In the genomic region with DNA sequence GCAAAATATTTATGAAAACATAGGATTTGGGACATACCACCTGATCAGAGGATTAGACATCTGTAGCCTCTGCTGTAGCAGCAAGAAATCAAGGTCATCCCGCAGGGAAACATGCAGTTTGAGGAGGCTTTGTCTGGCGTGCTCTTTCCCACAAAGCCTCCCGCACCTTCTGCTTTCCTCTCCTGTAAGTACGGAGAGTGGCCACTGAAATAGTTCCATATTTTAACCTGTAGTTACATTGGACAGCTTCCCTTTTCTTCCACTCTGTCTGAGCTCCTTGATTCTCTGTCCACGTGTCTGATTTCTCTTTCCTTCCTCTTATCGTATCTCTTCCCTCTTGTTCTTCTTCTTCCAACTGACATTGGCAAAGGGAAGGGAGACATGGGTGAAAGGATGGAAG, we compare ENCODE assay signal across 18 mouse cellular contexts. TPM values are rescaled to one million over a fixed set of nuclear protein-coding genes. Genes with fewer than 3 reads are reported as not detected.
A peak's percentile ranks its signal among the peaks of the same experiment; 100 is the strongest.
DNase-seq lines count a peak whose midpoint lies in the region; ATAC-seq and TF ChIP-seq lines count a peak whose summit lies in the region.
"Had no signal": no experiment of that assay in that cellular context is flagged by ENCODE, and none has a peak within 500 bp of the region (broad histone marks: within the 10 kb centered on the region; RNA-seq: fewer than 3 reads in every experiment).

No protein-coding gene starts in this region.

- H3K9ac ChIP-seq in liver, adult 2 months (ENCODE audit: low read depth, low read length), result no peak overlapping the region
- no peak overlapping the region for H3K9ac ChIP-seq in liver, embryonic 12.5 days
- H3K9ac ChIP-seq: forebrain, embryonic 13.5 days; forebrain, postnatal 0 days; heart, embryonic 13.5 days; hindbrain, embryonic 15.5 days had no signal

- no peaks in the 10 kb centered on the region for H3K36me3 ChIP-seq in liver, adult 2 months (ENCODE audit: control insufficient read depth, insufficient read depth, low read length)
- H3K36me3 ChIP-seq in liver, embryonic 12.5 days, result no peaks in the 10 kb centered on the region
- H3K36me3 ChIP-seq: embryonic facial prominence, embryonic 10.5 days; heart, embryonic 13.5 days; hindbrain, embryonic 15.5 days had no signal

- TF ChIP-seq POLR2A in liver, adult 2 months (IDR thresholded peaks at IDR 0.05; ENCODE audit: extremely low read depth, insufficient read depth, low read length), result no peak
- TF ChIP-seq POLR2A in brain, embryonic 14.5 days (IDR thresholded peaks at IDR 0.05; ENCODE audit: borderline replicate concordance, extremely low read depth, insufficient read depth, insufficient read length, poor library complexity, severe bottlenecking), result no peak

- H3K9me3 ChIP-seq in liver, embryonic 12.5 days (replicated peaks), result no peaks in the 10 kb centered on the region
- H3K9me3 ChIP-seq: embryonic facial prominence, embryonic 10.5 days; forebrain, embryonic 13.5 days; heart, embryonic 13.5 days; hindbrain, embryonic 15.5 days had no signal

- no peaks in the 10 kb centered on the region for H3K4me1 ChIP-seq in liver, adult 2 months (ENCODE audit: control insufficient read depth, insufficient read depth, low read length)
- no peaks in the 10 kb centered on the region for H3K4me1 ChIP-seq in liver, embryonic 12.5 days
- H3K4me1 ChIP-seq: embryonic facial prominence, embryonic 10.5 days; forebrain, embryonic 13.5 days; heart, embryonic 13.5 days; hindbrain, embryonic 15.5 days had no signal

- ATAC-seq in liver, embryonic 12.5 days, result no peak
- peak; percentile 77 for ATAC-seq in megakaryocyte, adult 5-6 weeks (ENCODE audit: poor library complexity, severe bottlenecking)

- no peak overlapping the region for H3K27ac ChIP-seq in liver, adult 2 months (replicated peaks; ENCODE audit: insufficient read depth, low read depth, low read length)
- H3K27ac ChIP-seq in liver, embryonic 12.5 days, result no peak overlapping the region
- H3K27ac ChIP-seq: embryonic facial prominence, embryonic 10.5 days; forebrain, embryonic 13.5 days; heart, embryonic 13.5 days; hindbrain, embryonic 15.5 days had no signal

- H3K4me3 ChIP-seq in liver, adult 2 months (ENCODE audit: insufficient read depth, low read depth, low read length), result no peak overlapping the region
- H3K4me3 ChIP-seq in liver, embryonic 12.5 days, result no peak overlapping the region
- H3K4me3 ChIP-seq: embryonic facial prominence, embryonic 10.5 days; forebrain, embryonic 13.5 days; heart, embryonic 13.5 days; hindbrain, embryonic 15.5 days had no signal

- WGBS in liver, adult 2 months, result 78% methylated on average over 6 of the region's 6 CpGs
- WGBS in liver, embryonic 12.5 days (ENCODE audit: insufficient replicate concordance), result 58% methylated on average over 6 of the region's 6 CpGs

- TF ChIP-seq CTCF in liver, adult 2 months (IDR thresholded peaks at IDR 0.05; ENCODE audit: low read depth, low read length), result no peak
- no peak for TF ChIP-seq CTCF in brain, embryonic 14.5 days (IDR thresholded peaks at IDR 0.05; ENCODE audit: borderline replicate concordance, extremely low read depth, insufficient read depth, insufficient read length)

- DNase-seq in liver, adult 2 months (ENCODE audit: extremely low read depth, low read depth, low spot score), result peak; percentile 7
- DNase-seq in brain, embryonic 14.5 days (ENCODE audit: low read depth), result peak; percentile 11
- no peak for DNase-seq in right cerebral cortex, postnatal 4 days
- no peak for DNase-seq in ovary, postnatal 14 days (ENCODE audit: low spot score)
- DNase-seq: adrenal gland, adult 8-10 months; adrenal gland, postnatal 36 days; cerebellum, adult 11-12 months; cerebellum, postnatal 36 days; forebrain, postnatal 0 days; gastrocnemius, postnatal 36 days; heart, adult 18-20 months; heart, postnatal 36 days had no signal

- no peak overlapping the region for H3K4me2 ChIP-seq in liver, embryonic 12.5 days
- H3K4me2 ChIP-seq: forebrain, embryonic 13.5 days; heart, embryonic 13.5 days; hindbrain, embryonic 15.5 days had no signal

- no peaks in the 10 kb centered on the region for H3K27me3 ChIP-seq in liver, adult 2 months (ENCODE audit: control insufficient read depth, insufficient read depth, low read length)
- no peaks in the 10 kb centered on the region for H3K27me3 ChIP-seq in liver, embryonic 12.5 days (replicated peaks)
- H3K27me3 ChIP-seq: forebrain, embryonic 13.5 days; heart, embryonic 13.5 days; hindbrain, embryonic 15.5 days had no signal

- H3K79me2 ChIP-seq in liver, adult 2 months (ENCODE audit: control insufficient read depth, insufficient read depth, low read length), result no peaks in the 10 kb centered on the region

RNA-seq across cellular contexts. Expression of a gene that starts 20.8 kb away (rescaled TPM):
- total RNA-seq in liver, adult 2 months (2014; rRNA removed), result 5.4 and 6.3 TPM in 2 replicates
- polyA plus RNA-seq in liver, adult 2 months (2012; rRNA removed), result 1.4 and 1.5 TPM in 2 replicates
- polyA plus RNA-seq in liver, embryonic 12.5 days (2016; fragmentation: Nextera tagmentation; extraction: Ambion mirVana), result 9.5 and 10.7 TPM in 2 replicates
- 4.4 and 5.3 TPM in 2 replicates for polyA plus RNA-seq in brain, embryonic 14.5 days (2012; rRNA removed)
- total RNA-seq in megakaryocyte, adult 5-6 weeks (2015), result 0.25 TPM in 1 of 2 replicates, not detected in the other
- 0.15 TPM in 1 of 2 replicates, not detected in the other for total RNA-seq in megakaryocyte, adult 5-6 weeks (2017)

Comparison
In these comparisons a context has a peak if more than half of its experiments do, and no peak if none do; other contexts are left out.
1. DNase-seq: peak in liver, adult 2 months (single experiment) and brain, embryonic 14.5 days (single experiment); none in right cerebral cortex, postnatal 4 days (single experiment) and ovary, postnatal 14 days (single experiment).